Mouse (Mus musculus) hindbrain, embryonic 11.5 days (tissue): Measurements from ENCODE around the gene Zg16. TPM values are rescaled to one million over a fixed set of nuclear protein-coding genes. Genes with fewer than 3 reads are reported as not detected.

ENCODE experiments used
- ATAC-seq: fragments of 200-750 bp; cut with Nextera tagmentation; 2 replicates; pipeline ENCODE4 v1.8.0; 2017; ENCODE audit warnings: mild to moderate bottlenecking, moderate TSS enrichment, moderate library complexity; ENCODE audit not compliant: low FRiP score
- DNase-seq: peaks from one replicate; pipeline ENCODE4 v3.0.0-alpha.2; 2015; ENCODE audit warnings: low spot score
- H3K27ac ChIP-seq: fragments of 300-500 bp; sonication (generic); 2 replicates; pipeline ENCODE4 v1.5.1; 2014; ENCODE audit warnings: mild to moderate bottlenecking, low read depth, low read length
- H3K27me3 ChIP-seq: fragments of 300-500 bp; sonication (generic); 2 replicates; pipeline ENCODE4 v1.6.1; 2014; ENCODE audit warnings: mild to moderate bottlenecking, low read length, moderate library complexity, mixed read lengths; ENCODE audit not compliant: control insufficient read depth, insufficient read depth
- H3K36me3 ChIP-seq: fragments of 300-500 bp; sonication (generic); 2 replicates; pipeline ENCODE4 v1.6.1; 2014; ENCODE audit warnings: mild to moderate bottlenecking, low read length, moderate library complexity, mixed read lengths; ENCODE audit not compliant: control insufficient read depth, insufficient read depth
- H3K4me1 ChIP-seq: fragments of 300-500 bp; sonication (generic); replicated peaks from 2 replicates; pipeline ENCODE4 v1.6.1; 2014; ENCODE audit warnings: low read length, mixed read lengths; ENCODE audit not compliant: control insufficient read depth, insufficient read depth
- H3K4me2 ChIP-seq: fragments of 300-500 bp; sonication (generic); replicated peaks from 2 replicates; pipeline ENCODE4 v1.6.1; 2014; ENCODE audit warnings: mild to moderate bottlenecking, low read depth, low read length
- H3K4me3 ChIP-seq: fragments of 300-500 bp; sonication (generic); 2 replicates; pipeline ENCODE4 v1.5.1; 2014; ENCODE audit warnings: low read depth, low read length
- H3K9ac ChIP-seq: fragments of 300-500 bp; sonication (generic); 2 replicates; pipeline ENCODE4 v1.6.1; 2014; ENCODE audit warnings: low read depth, low read length
- H3K9me3 ChIP-seq: fragments of 300-500 bp; sonication (generic); 2 replicates; pipeline ENCODE4 v1.6.1; 2016; ENCODE audit warnings: low read length; ENCODE audit not compliant: control insufficient read depth
- WGBS: fragments of 180-500 bp; shearing (Covaris S2); extraction: QIAGEN DNeasy Blood & Tissue Kit; methylation state at CpG from one replicate; pipeline ENCODE4 v1.1.7; 2014; 5-methylcytosine and 5-hydroxymethylcytosine counted together
- polyA plus RNA-seq: library from polyadenylated mRNA; unstranded; fragments of >200 nt; fragmentation: Nextera tagmentation; extraction: Ambion mirVana; gene quantifications from 2 replicates; pipeline ENCODE4 v1.2.1, GENCODE M21; 2014

Gene Zg16
- polyA plus RNA-seq, 1 experiment from 2014 or later = not detected

GRCm38 (mm10) chr7:127084794-127085193, 2.3 kb downstream of the Zg16 start:
- Histone ChIP-seq H3K36me3 (no peaks in the 10 kb centered on the region), H3K4me2 (no peak overlapping the region), H3K4me3 (no peak overlapping the region), H3K27ac (no peak overlapping the region), H3K4me1 (no peaks in the 10 kb centered on the region), H3K9me3 (no peaks in the 10 kb centered on the region), H3K27me3 (no peaks in the 10 kb centered on the region), H3K9ac (no peak overlapping the region)
- DNase-seq (no peak), ATAC-seq (no peak)
- WGBS = 82% methylated on average over 2 of the region's 2 CpGs

- H3K27me3 ChIP-seq = no peaks in the 10 kb centered on the region
- H3K9me3 ChIP-seq = no peaks in the 10 kb centered on the region
Measured at GRCm38 (mm10) chr7:127083689-127084088, 3.4 kb downstream of the Zg16 start.

DNA sequence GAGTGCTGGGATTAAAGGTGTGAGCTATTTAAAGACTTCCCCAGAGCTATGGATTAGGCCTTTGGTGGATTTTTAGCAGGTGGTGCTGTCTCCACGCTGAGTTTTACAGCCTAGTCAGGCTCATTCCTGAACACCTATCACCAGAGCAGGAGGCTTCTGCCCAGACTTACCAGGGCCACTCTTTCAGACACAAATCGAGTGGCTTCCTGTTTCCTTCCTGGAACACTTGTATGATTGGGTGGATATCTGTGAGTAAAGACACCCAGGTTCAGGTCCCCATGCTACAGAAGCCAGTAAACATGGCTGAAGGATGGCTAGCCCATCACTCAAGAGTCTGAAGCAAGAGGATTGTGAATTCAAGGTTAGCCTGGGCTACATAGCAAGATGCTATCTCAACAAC, 4.1 kb downstream of the Zg16 start:
- H3K27me3 ChIP-seq = no peaks in the 10 kb centered on the region
- no peaks in the 10 kb centered on the region for H3K4me1 ChIP-seq
- no peaks in the 10 kb centered on the region for H3K36me3 ChIP-seq
- H3K4me2 ChIP-seq = no peak overlapping the region
- H3K9ac ChIP-seq = no peak overlapping the region
- H3K9me3 ChIP-seq = no peaks in the 10 kb centered on the region
- DNase-seq (no peak), ATAC-seq (no peak)
- 69% methylated on average over 2 of the region's 2 CpGs for WGBS
- no peak overlapping the region for H3K27ac ChIP-seq
- no peak overlapping the region for H3K4me3 ChIP-seq

More at GRCm38 (mm10) chr7:127083689-127084088, 3.4 kb downstream of the Zg16 start:
- Histone ChIP-seq H3K27ac (no peak overlapping the region), H3K36me3 (no peaks in the 10 kb centered on the region), H3K9ac (no peak overlapping the region), H3K4me3 (no peak overlapping the region), H3K4me1 (no peaks in the 10 kb centered on the region), H3K4me2 (no peak overlapping the region)
- WGBS = 79% methylated on average over 4 of the region's 4 CpGs
- ATAC-seq (no peak), DNase-seq (no peak)

DNA sequence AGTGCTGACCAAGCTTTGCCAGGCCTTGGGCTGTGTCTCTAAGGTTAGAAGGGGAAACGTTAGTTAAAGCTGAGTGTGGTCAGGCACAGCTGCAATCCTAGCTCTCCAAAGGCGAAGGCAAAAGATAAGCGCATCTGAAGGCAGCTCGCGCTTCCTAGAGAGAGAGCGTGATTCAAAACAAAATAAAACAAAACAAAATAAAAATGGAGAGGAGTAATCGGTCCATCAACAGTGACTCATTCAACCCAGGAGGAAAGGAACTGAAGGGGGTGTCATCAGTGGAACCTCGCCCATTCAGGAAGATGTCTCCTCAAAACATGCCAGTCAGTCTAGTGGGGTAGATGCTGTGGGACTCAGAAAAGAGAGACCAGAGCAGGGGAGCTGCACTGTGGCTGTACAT, 4.9 kb downstream of the Zg16 start:
- no peak overlapping the region for H3K9ac ChIP-seq
- H3K27ac ChIP-seq = no peak overlapping the region
- no peaks in the 10 kb centered on the region for H3K36me3 ChIP-seq
- no peaks in the 10 kb centered on the region for H3K9me3 ChIP-seq
- H3K4me1 ChIP-seq = no peaks in the 10 kb centered on the region
- no peak for DNase-seq
- no peaks in the 10 kb centered on the region for H3K27me3 ChIP-seq
- H3K4me3 ChIP-seq = no peak overlapping the region
- no peak overlapping the region for H3K4me2 ChIP-seq
- 81% methylated on average over 8 of the region's 8 CpGs for WGBS
- ATAC-seq = no peak

DNA sequence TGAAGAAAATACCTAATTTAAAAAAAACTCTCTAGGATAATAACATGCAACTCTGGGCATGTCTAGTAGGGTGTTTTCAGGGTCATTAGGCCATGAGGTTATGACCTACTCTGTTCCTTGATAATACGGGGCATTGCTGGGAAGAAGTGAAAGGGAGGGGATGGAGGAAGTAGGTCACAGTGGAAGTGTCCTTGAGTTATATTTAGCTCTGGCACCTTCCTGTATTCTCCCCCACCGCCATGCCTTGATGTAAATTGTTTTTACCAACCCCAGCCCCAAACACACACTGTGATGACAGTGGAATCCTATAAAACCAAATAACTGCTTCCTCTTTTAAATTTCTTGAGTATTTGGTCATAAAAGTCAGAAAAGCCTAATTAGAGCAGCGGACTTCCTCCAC, 7.1 kb downstream of the Zg16 start:
- no peaks in the 10 kb centered on the region for H3K4me1 ChIP-seq
- H3K9me3 ChIP-seq = no peaks in the 10 kb centered on the region
- 67% methylated on average over 3 of the region's 3 CpGs for WGBS
- no peaks in the 10 kb centered on the region for H3K36me3 ChIP-seq
- H3K27me3 ChIP-seq = no peaks in the 10 kb centered on the region
- H3K27ac ChIP-seq = no peak overlapping the region
- H3K9ac ChIP-seq = no peak overlapping the region
- ATAC-seq = no peak
- H3K4me3 ChIP-seq = no peak overlapping the region
- H3K4me2 ChIP-seq = no peak overlapping the region
- DNase-seq = no peak

- DNase-seq (no peak), ATAC-seq (no peak)
- Histone ChIP-seq H3K4me1 (no peaks in the 10 kb centered on the region), H3K27ac (no peak overlapping the region), H3K9ac (no peak overlapping the region), H3K4me3 (no peak overlapping the region), H3K4me2 (no peak overlapping the region), H3K27me3 (no peaks in the 10 kb centered on the region), H3K9me3 (no peaks in the 10 kb centered on the region), H3K36me3 (no peaks in the 10 kb centered on the region)
- WGBS = 92% methylated on average over 3 of the region's 3 CpGs
Measured at GRCm38 (mm10) chr7:127077692-127078091, 9.4 kb downstream of the Zg16 start.

DNA sequence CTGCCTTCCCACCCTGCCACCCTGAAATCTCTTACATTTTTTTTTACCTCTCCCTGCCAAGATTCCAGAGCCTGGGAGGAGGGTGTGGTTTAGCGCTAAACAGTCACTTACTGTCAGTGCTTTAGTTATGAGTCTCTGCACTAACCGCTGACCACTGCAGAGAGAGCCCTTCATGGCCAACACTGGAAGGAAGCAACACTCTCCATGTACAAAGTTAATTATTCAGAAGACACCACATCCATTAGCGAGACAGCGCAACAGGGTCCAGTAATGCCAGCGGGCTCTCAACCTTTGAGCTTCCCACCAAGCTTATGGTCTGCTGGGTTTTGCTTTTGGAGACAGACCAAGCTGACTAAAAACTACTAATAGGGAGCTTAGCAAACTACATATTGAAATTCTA, 10.9 kb downstream of the Zg16 start:
- H3K4me1 ChIP-seq = no peaks in the 10 kb centered on the region
- no peaks in the 10 kb centered on the region for H3K9me3 ChIP-seq
- H3K4me2 ChIP-seq = no peak overlapping the region
- no peak overlapping the region for H3K9ac ChIP-seq
- no peaks in the 10 kb centered on the region for H3K27me3 ChIP-seq
- H3K4me3 ChIP-seq = no peak overlapping the region
- WGBS = 94% methylated on average over 5 of the region's 5 CpGs
- DNase-seq (no peak), ATAC-seq (no peak)
- H3K36me3 ChIP-seq = no peaks in the 10 kb centered on the region
- H3K27ac ChIP-seq = no peak overlapping the region

DNA sequence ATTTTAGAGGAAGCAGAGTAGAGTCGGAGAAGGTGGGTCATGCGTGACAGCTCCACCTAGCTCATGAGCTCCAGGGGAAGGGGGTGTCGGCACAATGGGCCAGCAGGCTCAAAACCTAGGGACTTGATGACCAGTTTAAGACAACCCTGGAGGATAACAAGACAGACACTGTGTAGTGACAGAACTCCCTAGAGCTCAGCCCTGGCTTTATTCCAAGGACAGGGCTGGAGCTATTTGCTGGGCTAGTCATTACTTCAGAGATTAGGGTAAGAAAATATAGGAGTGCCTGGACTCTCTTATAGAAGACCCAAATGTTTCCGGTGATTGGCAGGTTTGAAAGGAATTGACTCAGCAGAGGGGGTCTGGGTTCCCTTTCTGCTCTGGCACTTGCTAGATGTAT, 13.9 kb downstream of the Zg16 start:
- no peaks in the 10 kb centered on the region for H3K36me3 ChIP-seq
- H3K27ac ChIP-seq = no peak overlapping the region
- no peaks in the 10 kb centered on the region for H3K4me1 ChIP-seq
- no peaks in the 10 kb centered on the region for H3K27me3 ChIP-seq
- H3K9me3 ChIP-seq = no peaks in the 10 kb centered on the region
- DNase-seq (no peak), ATAC-seq (no peak)
- no peak overlapping the region for H3K4me3 ChIP-seq
- no peak overlapping the region for H3K9ac ChIP-seq
- H3K4me2 ChIP-seq = no peak overlapping the region
- 85% methylated on average over 4 of the region's 4 CpGs for WGBS

GRCm38 (mm10) chr7:127070871-127071413, 16.2 kb downstream of the Zg16 start:
- H3K9me3 ChIP-seq = no peaks in the 10 kb centered on the region
- no peak for DNase-seq
- no peak for ATAC-seq
- H3K9ac ChIP-seq = no peak overlapping the region
- no peaks in the 10 kb centered on the region for H3K27me3 ChIP-seq
- no peak overlapping the region for H3K4me3 ChIP-seq
- H3K27ac ChIP-seq = no peak overlapping the region
- WGBS = 78% methylated on average over 4 of the region's 4 CpGs
- no peaks in the 10 kb centered on the region for H3K4me1 ChIP-seq
- no peak overlapping the region for H3K4me2 ChIP-seq
- no peaks in the 10 kb centered on the region for H3K36me3 ChIP-seq
